In genomic region chr11:95118505-95118904, GRCm38 (mm10) we compare ENCODE assay signal across 9 mouse cellular contexts. TPM values are rescaled to one million over a fixed set of nuclear protein-coding genes. Genes with fewer than 3 reads are reported as not detected.
DNase-seq lines count a peak whose midpoint lies in the region; ATAC-seq lines count a peak whose summit lies in the region.
"Had no signal": no experiment of that assay in that cellular context is flagged by ENCODE, and none has a peak within 500 bp of the region (broad histone marks: within the 10 kb centered on the region; RNA-seq: fewer than 3 reads in every experiment).

No protein-coding gene starts in this region.

- no peak overlapping the region for H3K9ac ChIP-seq in lung, embryonic 16.5 days (ENCODE audit: low read length)

- 5% methylated on average over 8 of the region's 8 CpGs for WGBS in lung, embryonic 16.5 days

- no peak overlapping the region for H3K27ac ChIP-seq in lung, embryonic 16.5 days (ENCODE audit: low read length)

- H3K27me3 ChIP-seq in lung, embryonic 16.5 days (ENCODE audit: control insufficient read depth, insufficient read depth, low read depth, low read length), result peaks cover 56% of the 10 kb centered on the region

- DNase-seq in spleen, adult 18-20 months, result peak; percentile 27 to 60
- DNase-seq in spleen, adult 12 weeks (ENCODE audit: low spot score), result no peak
- peak; percentile 66 for DNase-seq in heart, adult 8-10 months (ENCODE audit: low spot score)
- DNase-seq in layer of hippocampus, adult 11-12 months (ENCODE audit: low spot score), result peak; percentile 70
- DNase-seq in right cerebral cortex, adult 18-20 months, result peak; percentile 54
- peak; percentile 82 for DNase-seq in urinary bladder, postnatal 14 days (ENCODE audit: low spot score)

- H3K4me2 ChIP-seq in lung, embryonic 16.5 days (ENCODE audit: low read depth, low read length), result no peak overlapping the region

- H3K9me3 ChIP-seq in lung, embryonic 16.5 days (ENCODE audit: control insufficient read depth, low read length), result no peaks in the 10 kb centered on the region

- H3K4me3 ChIP-seq in lung, embryonic 16.5 days (ENCODE audit: low read length), result no peak overlapping the region
- H3K4me3 ChIP-seq: erythroblast, embryonic 14.5 days had no signal

- H3K36me3 ChIP-seq in lung, embryonic 16.5 days (ENCODE audit: control insufficient read depth, insufficient read depth, low read length), result no peaks in the 10 kb centered on the region

- peaks cover 14% of the 10 kb centered on the region for H3K4me1 ChIP-seq in lung, embryonic 16.5 days (replicated peaks; ENCODE audit: control insufficient read depth, insufficient read depth, low read length)

- ATAC-seq in common myeloid progenitor, adult 5-6 weeks (replicated peaks; ENCODE audit: low read depth, poor library complexity, severe bottlenecking), result peak; percentile 54
- ATAC-seq in lung, embryonic 16.5 days (ENCODE audit: low read depth), result peak; percentile 49; the same call in 1 of the 2 replicates

RNA-seq across cellular contexts. Expression of gene Dlx3, which starts 1.4 kb away (rescaled TPM):
- total RNA-seq in common myeloid progenitor, adult 5-6 weeks (2017), result not detected in 2 replicates
- total RNA-seq in heart, adult 8-10 months (2022), result not detected
- polyA plus RNA-seq in lung, embryonic 16.5 days (2015; fragmentation: Nextera tagmentation; extraction: Ambion mirVana), result 0.31 and 0.77 TPM in 2 replicates
- polyA plus RNA-seq: erythroblast, embryonic 14.5 days had no signal

RNA-seq across cellular contexts. Expression of gene Dlx4, which starts 27.6 kb away (rescaled TPM):
- total RNA-seq in common myeloid progenitor, adult 5-6 weeks (2017), result not detected in 2 replicates
- total RNA-seq in heart, adult 8-10 months (2022), result not detected
- 1.0 and 1.3 TPM in 2 replicates for polyA plus RNA-seq in lung, embryonic 16.5 days (2015; fragmentation: Nextera tagmentation; extraction: Ambion mirVana)
- polyA plus RNA-seq: erythroblast, embryonic 14.5 days had no signal

RNA-seq across cellular contexts. Expression of gene Itga3, which starts 41.9 kb away (rescaled TPM):
- total RNA-seq in common myeloid progenitor, adult 5-6 weeks (2017), result 0.05 TPM in 1 of 2 replicates, not detected in the other
- total RNA-seq in heart, adult 8-10 months (2022), result 10 to 100 TPM in 1 of 4 experiments, 1 to 10 TPM in 3; 9.1 to 10.3 (median 9.8) TPM
- polyA plus RNA-seq in lung, embryonic 16.5 days (2015; fragmentation: Nextera tagmentation; extraction: Ambion mirVana), result 23.3 and 25.8 TPM in 2 replicates
